Mouse (Mus musculus): ENCODE data around the gene Olfr434. TPM values are rescaled to one million over a fixed set of nuclear protein-coding genes. Genes with fewer than 3 reads are reported as not detected.

Gene Olfr434
- total RNA-seq, 2 experiments from 2014 or later, result not detected

Other genes with a start within 250 kb of the Olfr434 start
- gene Olfr441, start 106.7 kb upstream of the Olfr434 start, total RNA-seq (2015; ENCODE audit: low replicate concordance), result not detected in 2 replicates
- gene Olfr441, start 106.7 kb upstream of the Olfr434 start, total RNA-seq (2017; ENCODE audit: low replicate concordance), result not detected in 2 replicates
- not detected in 2 replicates for gene Olfr237-ps1, start 66.5 kb upstream of the Olfr434 start, total RNA-seq (2015; ENCODE audit: low replicate concordance)
- not detected in 2 replicates for gene Olfr237-ps1, start 66.5 kb upstream of the Olfr434 start, total RNA-seq (2017; ENCODE audit: low replicate concordance)
- gene Olfr437, start 49.7 kb upstream of the Olfr434 start, total RNA-seq (2015; ENCODE audit: low replicate concordance), result not detected in 2 replicates
- gene Olfr437, start 49.7 kb upstream of the Olfr434 start, total RNA-seq (2017; ENCODE audit: low replicate concordance), result not detected in 2 replicates
- gene Olfr13, start 40.9 kb upstream of the Olfr434 start, total RNA-seq (2015; ENCODE audit: low replicate concordance), result not detected in 2 replicates
- gene Olfr13, start 40.9 kb upstream of the Olfr434 start, total RNA-seq (2017; ENCODE audit: low replicate concordance), result not detected in 2 replicates
- gene Olfr435, start 15.9 kb upstream of the Olfr434 start, total RNA-seq (2015; ENCODE audit: low replicate concordance), result not detected in 2 replicates
- gene Olfr435, start 15.9 kb upstream of the Olfr434 start, total RNA-seq (2017; ENCODE audit: low replicate concordance), result not detected in 2 replicates
- not detected in 2 replicates for gene Olfr47, start 18.5 kb downstream of the Olfr434 start, total RNA-seq (2015; ENCODE audit: low replicate concordance)
- gene Olfr47, start 18.5 kb downstream of the Olfr434 start, total RNA-seq (2017; ENCODE audit: low replicate concordance), result not detected in 2 replicates
- gene Arhgef5, start 52.6 kb downstream of the Olfr434 start, total RNA-seq (2015; ENCODE audit: low replicate concordance), result 0.36 TPM in 1 of 2 replicates, not detected in the other
- gene Arhgef5, start 52.6 kb downstream of the Olfr434 start, total RNA-seq (2017; ENCODE audit: low replicate concordance), result 0.90 and 1.1 TPM in 2 replicates
- gene Nobox, start 96.5 kb downstream of the Olfr434 start, total RNA-seq (2015; ENCODE audit: low replicate concordance), result not detected in 2 replicates
- gene Nobox, start 96.5 kb downstream of the Olfr434 start, total RNA-seq (2017; ENCODE audit: low replicate concordance), result not detected in 2 replicates

Data from erythroid progenitor cell, adult 5-6 weeks (primary cell).